Mouse (Mus musculus): Measurements from ENCODE around the gene 9530077C05Rik. TPM values are rescaled to one million over a fixed set of nuclear protein-coding genes. Genes with fewer than 3 reads are reported as not detected.

9530077C05Rik gene
- polyA plus RNA-seq, 1 experiment from 2014 or later, result 2.5 TPM

DNA sequence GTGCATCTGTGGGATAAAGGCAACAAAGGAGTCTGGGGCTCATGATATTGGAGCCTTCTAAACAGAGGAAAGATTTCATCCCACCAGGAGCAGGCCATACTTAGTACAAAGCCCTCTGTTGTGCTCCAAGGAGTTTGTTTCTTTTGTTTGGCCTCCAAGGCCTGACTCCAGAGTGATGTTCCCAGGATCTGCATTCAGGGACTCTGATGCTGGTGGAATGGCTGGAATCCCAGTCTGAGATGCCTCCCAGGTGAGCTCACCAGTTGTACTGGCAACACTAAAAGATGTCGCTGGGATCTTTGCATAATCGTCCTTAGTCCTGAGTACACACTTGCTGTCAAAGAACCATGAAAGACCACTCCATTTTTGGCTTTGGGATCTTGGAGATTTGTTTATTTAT lies 22.8 kb downstream of the 9530077C05Rik start:
- no peak overlapping the region for H3K27ac ChIP-seq (ENCODE audit: low read depth, low read length)
- DNase-seq (ENCODE audit: low spot score), result no peak
- WGBS, result 88% methylated on average over 2 of the region's 2 CpGs
- no peak overlapping the region for H3K9ac ChIP-seq (ENCODE audit: low read depth, low read length)
- H3K4me1 ChIP-seq (replicated peaks; ENCODE audit: control insufficient read depth, insufficient read depth, low read length), result no peaks in the 10 kb centered on the region; the same call in 1 of the 2 replicates
- H3K9me3 ChIP-seq (ENCODE audit: control insufficient read depth, low read length), result no peaks in the 10 kb centered on the region
- H3K36me3 ChIP-seq (ENCODE audit: control insufficient read depth, insufficient read depth, low read length), result no peaks in the 10 kb centered on the region
- H3K27me3 ChIP-seq (replicated peaks; ENCODE audit: control insufficient read depth, insufficient read depth, low read length), result no peaks in the 10 kb centered on the region
- no peak overlapping the region for H3K4me2 ChIP-seq
- H3K4me3 ChIP-seq (ENCODE audit: low read depth, low read length), result no peak overlapping the region
- ATAC-seq (replicated peaks; ENCODE audit: low FRiP score), result no peak

GRCm38 (mm10) chr9:22438826-22439225 lies 27.5 kb downstream of the 9530077C05Rik start:
- DNase-seq (ENCODE audit: low spot score), result no peak
- WGBS, result 56% methylated on average over 1 of the region's 1 CpGs
- Histone ChIP-seq H3K4me2 (no peak overlapping the region), H3K27me3 (replicated peaks; ENCODE audit: control insufficient read depth, insufficient read depth, low read length) (no peaks in the 10 kb centered on the region), H3K9me3 (ENCODE audit: control insufficient read depth, low read length) (no peaks in the 10 kb centered on the region), H3K9ac (ENCODE audit: low read depth, low read length) (no peak overlapping the region), H3K36me3 (ENCODE audit: control insufficient read depth, insufficient read depth, low read length) (no peaks in the 10 kb centered on the region), H3K4me3 (ENCODE audit: low read depth, low read length) (no peak overlapping the region), H3K27ac (ENCODE audit: low read depth, low read length) (no peak overlapping the region), H3K4me1 (replicated peaks; ENCODE audit: control insufficient read depth, insufficient read depth, low read length) (no peaks in the 10 kb centered on the region)
- ATAC-seq (replicated peaks; ENCODE audit: low FRiP score), result no peak

GRCm38 (mm10) chr9:22443157-22443556 lies 31.8 kb downstream of the 9530077C05Rik start:
- H3K4me2 ChIP-seq, result no peak overlapping the region
- WGBS, result 85% methylated on average over 10 of the region's 10 CpGs
- H3K9ac ChIP-seq (ENCODE audit: low read depth, low read length), result no peak overlapping the region
- DNase-seq (ENCODE audit: low spot score), result no peak
- H3K27ac ChIP-seq (ENCODE audit: low read depth, low read length), result no peak overlapping the region
- H3K4me3 ChIP-seq (ENCODE audit: low read depth, low read length), result no peak overlapping the region
- H3K27me3 ChIP-seq (replicated peaks; ENCODE audit: control insufficient read depth, insufficient read depth, low read length), result no peaks in the 10 kb centered on the region
- ATAC-seq (replicated peaks; ENCODE audit: low FRiP score), result no peak
- no peaks in the 10 kb centered on the region for H3K4me1 ChIP-seq (replicated peaks; ENCODE audit: control insufficient read depth, insufficient read depth, low read length)
- H3K9me3 ChIP-seq (ENCODE audit: control insufficient read depth, low read length), result no peaks in the 10 kb centered on the region
- peaks cover 8% of the 10 kb centered on the region; the same call in 1 of the 2 replicates for H3K36me3 ChIP-seq (ENCODE audit: control insufficient read depth, insufficient read depth, low read length)

DNA sequence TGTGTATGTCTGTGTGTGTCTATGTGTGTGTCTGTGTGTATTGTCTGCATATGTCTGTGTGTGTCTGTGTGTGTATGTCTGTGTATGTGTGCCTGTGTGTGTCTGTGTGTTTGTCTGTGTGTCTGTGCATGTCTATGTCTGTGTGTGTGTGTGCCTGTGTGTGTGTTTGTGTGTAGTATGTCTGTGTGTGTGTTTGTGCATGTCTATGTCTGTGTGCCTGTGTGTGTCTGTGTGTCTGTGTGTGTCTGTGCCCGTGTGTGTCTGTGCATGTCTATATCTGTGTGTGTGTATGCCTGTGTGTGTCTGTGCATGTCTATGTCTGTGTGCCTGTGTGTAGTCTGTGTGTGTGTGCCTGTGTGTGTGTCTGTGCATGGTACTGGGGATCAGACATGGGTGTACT lies 33.8 kb downstream of the 9530077C05Rik start:
- no peak for ATAC-seq (replicated peaks; ENCODE audit: low FRiP score)
- no peak overlapping the region for H3K4me2 ChIP-seq
- peaks cover 10% of the 10 kb centered on the region for H3K36me3 ChIP-seq (ENCODE audit: control insufficient read depth, insufficient read depth, low read length)
- no peak for DNase-seq (ENCODE audit: low spot score)
- no peak overlapping the region for H3K4me3 ChIP-seq (ENCODE audit: low read depth, low read length)
- H3K4me1 ChIP-seq (replicated peaks; ENCODE audit: control insufficient read depth, insufficient read depth, low read length), result no peaks in the 10 kb centered on the region
- WGBS, result 82% methylated on average over 1 of the region's 1 CpGs
- no peak overlapping the region for H3K27ac ChIP-seq (ENCODE audit: low read depth, low read length)
- no peak overlapping the region for H3K9ac ChIP-seq (ENCODE audit: low read depth, low read length)
- H3K27me3 ChIP-seq (replicated peaks; ENCODE audit: control insufficient read depth, insufficient read depth, low read length), result no peaks in the 10 kb centered on the region
- no peaks in the 10 kb centered on the region for H3K9me3 ChIP-seq (ENCODE audit: control insufficient read depth, low read length)

DNA sequence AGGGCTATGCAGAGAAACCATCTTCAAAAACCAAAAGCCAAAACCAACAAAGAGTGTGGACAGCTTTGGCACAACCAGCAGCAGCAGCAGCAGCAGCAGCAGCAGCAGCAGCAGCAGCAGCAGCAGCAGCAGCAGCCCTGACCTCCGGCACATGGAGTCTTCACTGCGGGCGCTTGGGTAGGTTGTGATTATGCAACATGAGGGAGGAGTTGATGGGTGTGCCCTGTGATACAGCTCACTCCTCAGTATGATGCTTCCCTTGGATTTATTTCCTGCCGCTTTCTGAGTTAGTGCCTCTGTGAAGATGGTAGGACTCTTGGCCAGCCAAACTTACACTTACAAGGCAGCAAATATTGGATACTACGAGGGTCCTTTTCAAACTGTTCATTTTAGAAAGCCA lies 35.9 kb downstream of the 9530077C05Rik start:
- peak; percentile 55; the same call in 1 of the 2 replicates for ATAC-seq (replicated peaks; ENCODE audit: low FRiP score)
- Histone ChIP-seq H3K9me3 (ENCODE audit: control insufficient read depth, low read length) (no peaks in the 10 kb centered on the region), H3K36me3 (ENCODE audit: control insufficient read depth, insufficient read depth, low read length) (peaks cover 20% of the 10 kb centered on the region), H3K9ac (ENCODE audit: low read depth, low read length) (no peak overlapping the region), H3K4me2 (no peak overlapping the region), H3K4me3 (ENCODE audit: low read depth, low read length) (no peak overlapping the region), H3K4me1 (replicated peaks; ENCODE audit: control insufficient read depth, insufficient read depth, low read length) (no peaks in the 10 kb centered on the region), H3K27ac (ENCODE audit: low read depth, low read length) (no peak overlapping the region), H3K27me3 (replicated peaks; ENCODE audit: control insufficient read depth, insufficient read depth, low read length) (no peaks in the 10 kb centered on the region)
- DNase-seq (ENCODE audit: low spot score), result no peak
- 81% methylated on average over 5 of the region's 5 CpGs for WGBS

DNA sequence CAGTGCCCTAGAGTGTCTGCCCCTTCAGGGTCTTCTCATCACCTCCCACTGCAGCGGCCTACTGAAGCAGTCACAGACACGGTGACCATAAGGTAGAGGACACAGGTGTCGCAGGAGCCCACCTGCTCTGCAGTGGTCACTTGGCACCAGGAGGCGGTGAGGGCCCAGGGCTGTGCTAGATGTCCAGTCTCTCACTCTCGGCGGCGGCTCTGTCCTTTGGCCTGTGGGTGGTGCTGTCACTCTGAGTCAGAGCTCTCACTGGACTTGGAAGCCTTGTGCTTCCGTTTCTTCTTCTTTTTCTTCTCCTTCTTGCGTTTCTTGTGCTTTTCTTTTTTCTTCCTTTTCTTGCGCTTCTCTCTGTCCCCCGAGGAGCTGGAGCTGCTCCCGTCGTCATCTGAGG lies 37.1 kb downstream of the 9530077C05Rik start:
- H3K4me1 ChIP-seq (replicated peaks; ENCODE audit: control insufficient read depth, insufficient read depth, low read length), result peaks cover 8% of the 10 kb centered on the region
- no peak overlapping the region for H3K4me2 ChIP-seq
- no peak overlapping the region for H3K27ac ChIP-seq (ENCODE audit: low read depth, low read length)
- DNase-seq (ENCODE audit: low spot score), result no peak
- 87% methylated on average over 13 of the region's 13 CpGs for WGBS
- no peak overlapping the region for H3K4me3 ChIP-seq (ENCODE audit: low read depth, low read length)
- H3K9ac ChIP-seq (ENCODE audit: low read depth, low read length), result no peak overlapping the region
- H3K27me3 ChIP-seq (replicated peaks; ENCODE audit: control insufficient read depth, insufficient read depth, low read length), result no peaks in the 10 kb centered on the region
- no peak for ATAC-seq (replicated peaks; ENCODE audit: low FRiP score)
- no peaks in the 10 kb centered on the region for H3K9me3 ChIP-seq (ENCODE audit: control insufficient read depth, low read length)
- H3K36me3 ChIP-seq (ENCODE audit: control insufficient read depth, insufficient read depth, low read length), result peaks cover 32% of the 10 kb centered on the region

DNA sequence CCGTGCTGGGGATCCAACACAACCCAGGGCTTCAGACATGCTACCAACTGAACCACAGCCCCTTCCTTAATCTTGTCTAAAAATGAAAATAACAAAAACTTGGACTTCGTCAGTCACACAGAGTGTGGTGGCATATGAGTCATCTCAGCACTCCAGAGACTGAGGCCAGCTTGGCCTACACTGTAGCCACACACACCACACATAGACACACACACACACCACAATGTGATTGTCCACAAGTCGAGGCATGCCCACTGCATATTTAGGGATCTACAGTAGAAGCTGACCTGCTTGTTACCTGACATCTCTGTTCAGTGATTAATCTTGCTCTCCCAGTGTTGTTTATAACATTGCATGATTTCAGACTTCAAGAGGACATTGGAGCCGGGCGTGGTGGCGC lies 37.9 kb downstream of the 9530077C05Rik start:
- no peak overlapping the region for H3K27ac ChIP-seq (ENCODE audit: low read depth, low read length)
- WGBS, result 93% methylated on average over 6 of the region's 6 CpGs
- no peak overlapping the region for H3K9ac ChIP-seq (ENCODE audit: low read depth, low read length)
- peaks cover 8% of the 10 kb centered on the region for H3K4me1 ChIP-seq (replicated peaks; ENCODE audit: control insufficient read depth, insufficient read depth, low read length)
- no peak overlapping the region for H3K4me3 ChIP-seq (ENCODE audit: low read depth, low read length)
- no peaks in the 10 kb centered on the region for H3K9me3 ChIP-seq (ENCODE audit: control insufficient read depth, low read length)
- no peak overlapping the region for H3K4me2 ChIP-seq
- H3K36me3 ChIP-seq (ENCODE audit: control insufficient read depth, insufficient read depth, low read length), result peaks cover 34% of the 10 kb centered on the region
- no peak for ATAC-seq (replicated peaks; ENCODE audit: low FRiP score)
- no peak for DNase-seq (ENCODE audit: low spot score)
- H3K27me3 ChIP-seq (replicated peaks; ENCODE audit: control insufficient read depth, insufficient read depth, low read length), result no peaks in the 10 kb centered on the region

GRCm38 (mm10) chr9:22452697-22453096 lies 41.4 kb downstream of the 9530077C05Rik start:
- Histone ChIP-seq H3K4me1 (replicated peaks; ENCODE audit: control insufficient read depth, insufficient read depth, low read length) (peaks cover 8% of the 10 kb centered on the region), H3K36me3 (ENCODE audit: control insufficient read depth, insufficient read depth, low read length) (peaks cover 51% of the 10 kb centered on the region), H3K27me3 (replicated peaks; ENCODE audit: control insufficient read depth, insufficient read depth, low read length) (no peaks in the 10 kb centered on the region), H3K27ac (ENCODE audit: low read depth, low read length) (peak overlapping the region; percentile 83; the same call in 1 of the 2 replicates), H3K4me2 (0 out of 2 replicates have a peak overlapping the region, but pooled peaks have one; percentile 32), H3K4me3 (ENCODE audit: low read depth, low read length) (no peak overlapping the region), H3K9ac (ENCODE audit: low read depth, low read length) (0 out of 2 replicates have a peak overlapping the region, but pooled peaks have one; percentile 18), H3K9me3 (ENCODE audit: control insufficient read depth, low read length) (no peaks in the 10 kb centered on the region)
- 84% methylated on average over 10 of the region's 10 CpGs for WGBS
- no peak for DNase-seq (ENCODE audit: low spot score)
- no peak for ATAC-seq (replicated peaks; ENCODE audit: low FRiP score)

DNA sequence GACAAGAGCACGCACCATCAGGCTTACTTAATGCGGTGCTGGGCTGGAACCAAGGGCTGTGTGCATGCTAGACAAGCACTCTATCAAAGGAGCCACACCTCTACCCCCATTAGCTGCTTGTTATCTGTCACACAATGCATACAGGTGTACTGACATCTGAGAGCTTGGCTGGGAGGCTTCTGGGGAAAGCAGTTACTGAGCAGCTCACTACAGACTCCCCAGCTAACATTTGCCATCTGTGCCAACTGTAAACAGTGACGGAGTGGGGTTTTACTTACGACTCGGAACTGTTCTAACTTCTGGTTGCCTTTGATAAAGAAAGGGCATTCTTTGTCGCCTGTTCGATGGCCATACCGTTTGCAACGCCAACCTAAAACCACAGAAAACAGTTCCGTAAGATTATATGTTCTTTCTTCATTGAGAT lies 42.2 kb downstream of the 9530077C05Rik start:
- WGBS, result 55% methylated on average over 10 of the region's 10 CpGs
- Histone ChIP-seq H3K27ac (ENCODE audit: low read depth, low read length) (peak overlapping the region; percentile 83), H3K4me2 (peak overlapping the region; percentile 32; the same call in 1 of the 2 replicates)

More for the DNA sequence above, 42.2 kb downstream of the 9530077C05Rik start:
- peak; percentile 41 for DNase-seq (ENCODE audit: low spot score)
- no peak overlapping the region for H3K4me3 ChIP-seq (ENCODE audit: low read depth, low read length)
- H3K9ac ChIP-seq (ENCODE audit: low read depth, low read length), result peak overlapping the region; percentile 18; the same call in 1 of the 2 replicates
- ATAC-seq (replicated peaks; ENCODE audit: low FRiP score), result peak; percentile 97
- no peaks in the 10 kb centered on the region for H3K9me3 ChIP-seq (ENCODE audit: control insufficient read depth, low read length)
- H3K4me1 ChIP-seq (replicated peaks; ENCODE audit: control insufficient read depth, insufficient read depth, low read length), result peaks cover 8% of the 10 kb centered on the region
- no peaks in the 10 kb centered on the region for H3K27me3 ChIP-seq (replicated peaks; ENCODE audit: control insufficient read depth, insufficient read depth, low read length)
- peaks cover 50% of the 10 kb centered on the region for H3K36me3 ChIP-seq (ENCODE audit: control insufficient read depth, insufficient read depth, low read length)

All from liver, embryonic 11.5 days (tissue).